Mouse (Mus musculus) kidney, adult 9 months (tissue): ENCODE results near the gene Rps28.

ENCODE experiments used
- DNase-seq: peaks from one replicate; pipeline ENCODE4 v3.0.0; 2022

The Rps28 gene

DNA sequence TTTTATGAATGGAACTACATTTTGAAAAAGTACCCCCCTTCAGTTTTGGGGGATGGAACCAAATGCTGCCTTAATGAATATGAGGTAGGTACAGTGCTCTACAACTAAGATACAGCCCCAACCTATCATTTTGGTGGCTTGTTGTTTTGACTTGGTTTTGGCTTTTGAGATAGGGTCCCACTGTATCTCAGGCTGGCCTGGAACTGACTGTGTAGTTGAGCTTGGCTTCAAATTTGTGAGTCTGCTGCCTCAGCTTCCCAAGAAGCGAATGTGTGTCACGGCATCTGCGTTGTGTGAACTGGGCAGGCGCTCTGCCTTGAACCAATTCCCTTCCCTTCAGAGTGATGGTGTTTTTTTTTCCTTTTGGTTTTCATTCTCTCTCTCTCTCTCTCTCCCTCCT is 52.7 kb downstream of the Rps28 start:
- no peak for DNase-seq
